Mouse (Mus musculus): ENCODE results near the gene Bid. TPM values are rescaled to one million over a fixed set of nuclear protein-coding genes. Genes with fewer than 3 reads are reported as not detected.
"Not testable (repeated sequence)": the region's sequence is repeated elsewhere in the genome, so short reads cannot be mapped to it uniquely, and the experiment has no call there.

Gene Bid
- total RNA-seq, 2 experiments from 2014 or later: 20.9 to 23.2 TPM

- no peak for DNase-seq (ENCODE audit: low spot score in 2 of 2)
Measured at GRCm38 (mm10) chr6:120937104-120937617, 20.5 kb upstream of the Bid start.

GRCm38 (mm10) chr6:120934176-120934575 is 17.5 kb upstream of the Bid start:
- DNase-seq (ENCODE audit: low spot score in 2 of 2): no peak

GRCm38 (mm10) chr6:120933670-120934069 is 17.0 kb upstream of the Bid start:
- no peak for DNase-seq (ENCODE audit: low spot score in 2 of 2)

GRCm38 (mm10) chr6:120932597-120932996 is 15.9 kb upstream of the Bid start:
- no peak for DNase-seq (ENCODE audit: low spot score in 2 of 2)

- DNase-seq (ENCODE audit: low spot score in 2 of 2): no peak
Measured at GRCm38 (mm10) chr6:120930450-120931306, 14.0 kb upstream of the Bid start.

GRCm38 (mm10) chr6:120929421-120929820 is 12.8 kb upstream of the Bid start:
- DNase-seq (ENCODE audit: low spot score in 2 of 2): no peak

GRCm38 (mm10) chr6:120927765-120928164 is 11.1 kb upstream of the Bid start:
- no peak for DNase-seq (ENCODE audit: low spot score in 2 of 2)

GRCm38 (mm10) chr6:120926880-120927279 is 10.2 kb upstream of the Bid start:
- DNase-seq (ENCODE audit: low spot score in 2 of 2): no peak

GRCm38 (mm10) chr6:120924791-120925321 is 8.2 kb upstream of the Bid start:
- DNase-seq (ENCODE audit: low spot score in 2 of 2): not testable (repeated sequence)

- DNase-seq (ENCODE audit: low spot score in 2 of 2): no peak
Measured at GRCm38 (mm10) chr6:120917975-120918374, 1.3 kb upstream of the Bid start.

GRCm38 (mm10) chr6:120916972-120917881 is 574 bp upstream of the Bid start:
- DNase-seq (ENCODE audit: low spot score in 2 of 2): not testable (repeated sequence)

- no peak for DNase-seq (ENCODE audit: low spot score in 2 of 2)
Measured at GRCm38 (mm10) chr6:120915649-120915975, 1.0 kb downstream of the Bid start.

GRCm38 (mm10) chr6:120914911-120915648 is 1.6 kb downstream of the Bid start:
- peak in 1 of 2 experiments; percentile 51 for DNase-seq (ENCODE audit: low spot score in 2 of 2)

GRCm38 (mm10) chr6:120914533-120914910 is 2.1 kb downstream of the Bid start:
- DNase-seq (ENCODE audit: low spot score in 2 of 2): no peak

GRCm38 (mm10) chr6:120913783-120914182 is 2.9 kb downstream of the Bid start:
- DNase-seq (ENCODE audit: low spot score in 2 of 2): no peak

GRCm38 (mm10) chr6:120912931-120913330 is 3.7 kb downstream of the Bid start:
- no peak for DNase-seq (ENCODE audit: low spot score in 2 of 2)

GRCm38 (mm10) chr6:120911213-120912007 is 5.2 kb downstream of the Bid start:
- DNase-seq (ENCODE audit: low spot score in 2 of 2): no peak

GRCm38 (mm10) chr6:120909501-120909900 is 7.2 kb downstream of the Bid start:
- DNase-seq (ENCODE audit: low spot score in 2 of 2): no peak

GRCm38 (mm10) chr6:120907876-120908597 is 8.6 kb downstream of the Bid start:
- not testable (repeated sequence) for DNase-seq (ENCODE audit: low spot score in 2 of 2)

All from layer of hippocampus, postnatal 10 days (tissue).